Mouse (Mus musculus): ENCODE results near the gene Epn2. TPM values are rescaled to one million over a fixed set of nuclear protein-coding genes. Genes with fewer than 3 reads are reported as not detected.

Gene Epn2
- 14.9 TPM for polyA plus RNA-seq (2014; fragmentation: Illumina TruSeq; extraction: RNeasy Lipid Tissue Mini Kit (QIAGEN cat#74804); ENCODE audit: low read depth, low replicate concordance)

DNA sequence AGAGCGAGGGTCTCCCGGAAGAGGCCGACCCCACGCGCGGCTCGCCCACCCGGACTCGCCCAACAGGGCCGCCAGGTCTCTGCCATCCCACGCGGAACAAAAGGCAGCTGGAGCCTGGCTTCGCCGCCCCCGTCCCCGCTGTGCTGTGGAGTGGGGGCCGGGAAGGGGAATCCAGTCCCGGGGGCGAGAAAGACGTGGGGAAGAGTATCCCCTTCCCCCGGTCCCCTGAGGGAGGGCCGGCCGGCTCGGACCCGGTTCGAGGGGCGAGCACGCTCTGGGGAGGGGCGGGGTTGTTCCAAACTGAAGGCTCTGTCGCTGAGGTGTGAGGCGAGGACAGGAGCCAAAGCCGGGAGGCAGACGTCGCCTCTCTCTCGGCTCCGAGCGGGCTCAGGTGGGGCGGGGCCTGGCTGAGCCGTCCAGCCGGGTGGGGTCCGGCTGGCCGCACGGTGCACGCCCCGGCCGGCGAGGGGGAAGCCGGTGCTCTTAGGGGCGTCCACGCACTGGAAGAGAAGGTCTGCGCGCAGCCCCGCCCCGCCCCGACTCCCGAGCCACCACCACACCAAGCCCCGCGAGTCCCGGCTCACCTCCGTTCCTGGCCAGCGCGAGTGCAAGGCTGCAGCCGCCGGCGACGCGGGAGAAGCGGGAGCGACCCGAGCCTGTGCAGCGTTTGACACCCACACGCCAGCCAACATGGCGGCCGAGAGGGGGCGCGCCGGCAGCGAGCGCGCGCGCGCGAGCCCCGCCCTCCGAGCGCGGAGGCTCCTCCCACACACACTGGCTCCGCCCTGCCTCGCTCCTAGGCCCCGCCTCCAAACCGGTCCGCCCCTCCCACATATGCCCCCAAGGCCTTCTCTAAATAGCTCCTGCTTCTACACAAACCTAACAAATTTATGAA is at the start of gene Epn2:
Epn2 (minus strand) TSS at position 705 of the 895 bp plus-strand sequence.

DNA sequence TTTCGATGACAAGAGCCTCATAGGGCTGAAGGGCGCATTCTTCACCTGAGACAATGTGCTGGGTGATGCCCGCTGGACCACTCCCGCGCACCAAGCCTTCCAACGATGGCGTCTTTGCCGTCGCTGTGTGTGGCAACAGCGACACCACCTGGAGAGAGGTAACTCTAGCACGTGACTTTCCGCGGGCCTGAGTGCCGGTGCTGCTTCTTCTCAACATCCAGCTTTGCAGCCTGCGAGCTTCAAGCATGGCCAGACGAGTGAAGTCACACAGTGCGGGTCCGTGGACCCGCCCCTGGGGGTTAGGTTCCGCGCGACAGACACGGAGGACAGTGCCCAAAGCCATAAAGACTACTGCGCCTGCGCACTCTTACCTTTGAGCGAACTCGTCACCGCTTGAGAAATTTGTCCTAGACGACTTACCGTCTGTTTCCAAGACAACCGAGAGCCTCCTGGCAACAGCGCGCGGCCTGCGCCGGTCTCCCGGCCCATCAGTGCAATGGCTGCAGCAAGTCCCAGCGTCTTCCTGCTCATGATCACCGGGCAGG is 74.7 kb downstream of the Epn2 start, which contains the start of gene B9d1:
B9d1 (plus strand) TSS at position 432 of the 545 bp plus-strand sequence.

DNA sequence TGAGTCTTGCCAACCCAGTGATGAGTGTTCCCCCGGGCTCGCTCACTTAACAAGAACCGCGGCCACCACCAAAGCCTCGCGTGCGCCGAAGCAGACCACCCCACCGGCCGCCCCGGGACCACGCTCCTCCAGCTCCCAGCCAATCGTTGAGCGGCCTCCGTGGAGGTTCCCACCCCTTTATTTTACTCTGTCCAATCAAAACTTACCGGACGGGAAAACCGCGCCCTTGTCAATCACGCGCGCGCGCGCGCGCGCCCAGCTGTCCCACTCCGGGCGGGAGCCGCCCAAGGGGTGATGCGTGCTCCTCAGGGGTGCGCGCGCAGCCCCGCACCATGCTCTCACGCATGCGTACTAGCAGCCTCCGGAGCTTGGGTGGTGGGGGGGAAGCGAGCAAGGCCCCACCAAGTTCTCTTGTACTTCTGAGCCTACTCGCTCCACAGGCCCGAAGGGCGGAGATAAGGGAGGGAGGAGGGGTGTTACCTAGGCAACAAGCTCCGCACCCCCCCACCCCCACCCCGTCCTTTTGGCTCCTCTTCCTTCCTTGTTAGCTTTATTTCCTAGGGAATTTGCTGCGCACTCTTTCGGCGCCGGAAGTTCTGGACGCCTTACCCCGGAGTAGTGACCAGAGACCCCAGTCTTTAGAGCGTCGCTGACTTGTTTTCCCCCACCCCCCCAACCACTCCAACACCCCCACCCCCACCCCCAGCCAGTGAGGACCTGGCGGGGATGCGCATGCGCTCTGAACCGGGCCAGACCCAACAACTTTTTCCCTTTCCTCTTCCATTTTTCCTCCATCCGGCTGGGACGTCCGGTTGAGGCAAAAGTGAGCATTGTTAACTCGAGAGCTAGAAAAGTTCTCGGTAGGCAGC is 85.1 kb downstream of the Epn2 start, which contains the start of gene Mapk7:
Mapk7 (minus strand) TSS at position 278 of the 869 bp plus-strand sequence.

DNA sequence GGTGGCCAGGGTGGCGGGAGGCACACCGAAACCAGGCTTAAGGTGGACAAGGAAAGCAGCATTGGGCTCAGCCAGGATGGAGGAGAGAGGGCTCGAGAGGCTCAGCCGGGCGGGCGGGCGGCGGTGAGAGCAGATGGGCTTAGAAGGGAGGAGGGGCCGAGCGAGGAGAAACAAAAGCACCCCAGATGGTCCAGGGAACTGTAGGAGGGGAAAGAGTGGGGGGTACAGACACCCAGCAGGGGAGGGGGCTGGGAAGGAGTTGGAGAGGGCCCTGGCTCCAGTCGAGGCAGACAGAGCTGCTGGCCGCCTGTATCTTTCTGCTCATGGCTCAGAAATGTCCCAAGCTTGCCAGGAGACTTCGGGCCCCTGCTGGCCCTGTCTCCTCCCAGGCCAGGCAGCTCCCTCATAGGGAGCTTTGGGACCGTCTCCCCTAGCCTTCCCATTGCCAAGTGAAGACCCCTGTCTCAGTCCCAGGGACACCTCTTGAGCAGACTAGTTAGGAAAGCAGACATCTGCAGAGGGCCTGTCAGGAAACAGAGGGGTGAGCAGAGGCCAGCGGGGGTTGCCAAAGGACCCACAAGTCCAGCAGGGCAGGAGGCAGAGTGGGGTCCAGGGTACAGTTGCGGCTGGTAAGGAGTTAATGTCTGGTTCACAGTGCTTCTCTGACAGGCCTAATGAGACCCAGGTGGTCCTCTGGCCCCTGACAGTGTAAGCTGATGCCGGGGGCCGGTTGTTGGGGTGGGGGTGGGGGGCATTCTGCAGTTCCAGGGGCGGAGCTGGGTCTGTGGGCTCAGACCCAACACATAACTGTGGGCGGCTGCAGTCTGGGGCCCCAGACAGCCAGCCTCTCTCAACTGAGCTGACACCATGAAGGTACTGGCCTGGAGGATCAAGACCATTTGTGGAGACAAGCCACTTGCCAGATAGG is 94.6 kb downstream of the Epn2 start, which contains the start of gene Mfap4:
Mfap4 (plus strand) TSS at position 819 of the 928 bp plus-strand sequence.

Other genes starting within 250 kb of the Epn2 start
- gene Slc47a2, start 236.8 kb downstream of the Epn2 start, polyA plus RNA-seq (2014; fragmentation: Illumina TruSeq; extraction: RNeasy Lipid Tissue Mini Kit (QIAGEN cat#74804); ENCODE audit: low read depth, low replicate concordance): not detected
- gene Slc47a1, start 201.3 kb downstream of the Epn2 start, polyA plus RNA-seq (2014; fragmentation: Illumina TruSeq; extraction: RNeasy Lipid Tissue Mini Kit (QIAGEN cat#74804); ENCODE audit: low read depth, low replicate concordance): 0.79 TPM
- gene Rnf112, start 125.6 kb downstream of the Epn2 start, polyA plus RNA-seq (2014; fragmentation: Illumina TruSeq; extraction: RNeasy Lipid Tissue Mini Kit (QIAGEN cat#74804); ENCODE audit: low read depth, low replicate concordance): not detected
- gene Mfap4, start 94.3 kb downstream of the Epn2 start, polyA plus RNA-seq (2014; fragmentation: Illumina TruSeq; extraction: RNeasy Lipid Tissue Mini Kit (QIAGEN cat#74804); ENCODE audit: low read depth, low replicate concordance): 2.0 TPM
- gene Mapk7, start 85.3 kb downstream of the Epn2 start, polyA plus RNA-seq (2014; fragmentation: Illumina TruSeq; extraction: RNeasy Lipid Tissue Mini Kit (QIAGEN cat#74804); ENCODE audit: low read depth, low replicate concordance): 0.91 TPM
- not detected for gene B9d1, start 74.5 kb downstream of the Epn2 start, polyA plus RNA-seq (2014; fragmentation: Illumina TruSeq; extraction: RNeasy Lipid Tissue Mini Kit (QIAGEN cat#74804); ENCODE audit: low read depth, low replicate concordance)
- 0.54 TPM for gene Grap, start 73.6 kb upstream of the Epn2 start, polyA plus RNA-seq (2014; fragmentation: Illumina TruSeq; extraction: RNeasy Lipid Tissue Mini Kit (QIAGEN cat#74804); ENCODE audit: low read depth, low replicate concordance)
- gene Fam83g, start 104.4 kb upstream of the Epn2 start, polyA plus RNA-seq (2014; fragmentation: Illumina TruSeq; extraction: RNeasy Lipid Tissue Mini Kit (QIAGEN cat#74804); ENCODE audit: low read depth, low replicate concordance): 1.1 TPM
- gene Slc5a10, start 141.1 kb upstream of the Epn2 start, polyA plus RNA-seq (2014; fragmentation: Illumina TruSeq; extraction: RNeasy Lipid Tissue Mini Kit (QIAGEN cat#74804); ENCODE audit: low read depth, low replicate concordance): not detected
- 55.6 TPM for gene Prpsap2, start 182.4 kb upstream of the Epn2 start, polyA plus RNA-seq (2014; fragmentation: Illumina TruSeq; extraction: RNeasy Lipid Tissue Mini Kit (QIAGEN cat#74804); ENCODE audit: low read depth, low replicate concordance)